In the genomic region with DNA sequence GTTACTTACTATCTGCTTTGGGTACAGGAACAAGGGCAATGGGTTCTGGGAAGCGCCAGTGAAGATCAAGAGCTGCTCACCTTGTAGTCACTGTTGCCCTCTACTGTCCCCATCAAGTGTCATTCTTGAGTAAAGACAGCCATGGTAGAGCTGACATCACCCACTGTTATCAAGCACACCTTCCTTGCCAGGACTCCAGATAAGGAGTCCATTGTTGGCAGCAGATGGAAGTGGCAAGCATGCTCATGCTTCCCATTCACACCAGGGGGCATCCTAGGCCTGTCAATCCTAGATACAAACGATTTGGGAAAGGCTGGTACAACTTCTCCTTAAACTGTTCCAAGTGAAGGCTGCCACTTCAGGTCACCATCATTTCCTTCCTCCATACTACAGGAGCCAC, we compare ENCODE assay signal across 8 mouse cellular contexts. TPM values are rescaled to one million over a fixed set of nuclear protein-coding genes. Genes with fewer than 3 reads are reported as not detected.
A peak's percentile ranks its signal among the peaks of the same experiment; 100 is the strongest.
DNase-seq lines count a peak whose midpoint lies in the region; ATAC-seq and TF ChIP-seq lines count a peak whose summit lies in the region.

No protein-coding gene starts in this region.

- H3K4me1 ChIP-seq in forebrain, postnatal 0 days (ENCODE audit: insufficient read depth), result no peaks in the 10 kb centered on the region
- no peaks in the 10 kb centered on the region for H3K4me1 ChIP-seq in forebrain, embryonic 16.5 days (replicated peaks; ENCODE audit: control insufficient read depth, insufficient read depth, low read length)
- peaks cover 2 to 9% of the 10 kb centered on the region in 2 experiments; a peak in 2 of 4 replicates for H3K4me1 ChIP-seq in MEL (ENCODE audit: control insufficient read depth in 1 of 2, insufficient read depth in 2 of 2, low read length in 2 of 2)
- H3K4me1 ChIP-seq in liver, adult 2 months (ENCODE audit: control insufficient read depth, insufficient read depth, low read length), result peaks cover 6% of the 10 kb centered on the region; the same call in 1 of the 2 replicates

- H3K9ac ChIP-seq in forebrain, postnatal 0 days, result no peak overlapping the region
- H3K9ac ChIP-seq in forebrain, embryonic 16.5 days (replicated peaks; ENCODE audit: low read depth, low read length), result no peak overlapping the region
- H3K9ac ChIP-seq in MEL (ENCODE audit: control insufficient read depth, low read depth, low read length, poor library complexity, severe bottlenecking), result no peak overlapping the region
- no peak overlapping the region for H3K9ac ChIP-seq in liver, adult 2 months (ENCODE audit: low read depth, low read length)

- no peak overlapping the region for H3K4me3 ChIP-seq in forebrain, postnatal 0 days (ENCODE audit: low read depth, low read length)
- H3K4me3 ChIP-seq in forebrain, embryonic 16.5 days (replicated peaks; ENCODE audit: low read length), result no peak overlapping the region
- no peak overlapping the region for H3K4me3 ChIP-seq in MEL (ENCODE audit: control insufficient read depth in 1 of 2, insufficient read depth in 1 of 2, low read depth in 2 of 2, low read length in 2 of 2)
- H3K4me3 ChIP-seq in liver, adult 2 months (ENCODE audit: insufficient read depth, low read depth, low read length), result no peak overlapping the region

- H3K9me3 ChIP-seq in forebrain, postnatal 0 days (ENCODE audit: low read length), result no peaks in the 10 kb centered on the region
- peaks cover 4% of the 10 kb centered on the region; the same call in 1 of the 2 replicates for H3K9me3 ChIP-seq in forebrain, embryonic 16.5 days (ENCODE audit: control insufficient read depth, low read length)
- no peaks in the 10 kb centered on the region for H3K9me3 ChIP-seq in MEL (replicated peaks; ENCODE audit: insufficient read depth, low read length)

- TF ChIP-seq EP300 in MEL (IDR thresholded peaks at IDR 0.05; ENCODE audit: low read depth in 1 of 2, low read length in 2 of 2), result peak in 1 of 2 experiments; percentile 49; a peak in 1 of 4 replicates

- H3K4me2 ChIP-seq in forebrain, postnatal 0 days (ENCODE audit: low read depth), result no peak overlapping the region
- H3K4me2 ChIP-seq in forebrain, embryonic 16.5 days (ENCODE audit: low read length), result no peak overlapping the region

- TF ChIP-seq POLR2A in MEL (IDR thresholded peaks at IDR 0.05; ENCODE audit: control insufficient read depth in 1 of 2, insufficient read depth in 1 of 2, low read depth in 1 of 2, low read length in 2 of 2, poor library complexity in 1 of 2), result no peak
- no peak for TF ChIP-seq POLR2A in liver, adult 2 months (IDR thresholded peaks at IDR 0.05; ENCODE audit: extremely low read depth, insufficient read depth, low read length)

- H3K27ac ChIP-seq in forebrain, postnatal 0 days (ENCODE audit: low read depth, low read length), result no peak overlapping the region
- no peak overlapping the region for H3K27ac ChIP-seq in forebrain, embryonic 16.5 days (ENCODE audit: low read length)
- no peak overlapping the region for H3K27ac ChIP-seq in MEL (ENCODE audit: control insufficient read depth, low read depth, low read length)
- H3K27ac ChIP-seq in liver, adult 2 months (replicated peaks; ENCODE audit: insufficient read depth, low read depth, low read length), result no peak overlapping the region

- H3K27me3 ChIP-seq in forebrain, postnatal 0 days (ENCODE audit: insufficient read depth, low read length), result no peaks in the 10 kb centered on the region
- H3K27me3 ChIP-seq in forebrain, embryonic 16.5 days (replicated peaks; ENCODE audit: control insufficient read depth, insufficient read depth, low read length), result no peaks in the 10 kb centered on the region
- H3K27me3 ChIP-seq in MEL (ENCODE audit: control insufficient read depth in 1 of 2, insufficient read depth in 2 of 2, low read length in 2 of 2), result no peaks in the 10 kb centered on the region
- H3K27me3 ChIP-seq in liver, adult 2 months (ENCODE audit: control insufficient read depth, insufficient read depth, low read length), result no peaks in the 10 kb centered on the region
- H3K27me3 ChIP-seq in splenic B cell, adult 2 months (ENCODE audit: control insufficient read depth, insufficient read depth, low read length, poor library complexity, severe bottlenecking), result no peaks in the 10 kb centered on the region

- H3K79me2 ChIP-seq in MEL (ENCODE audit: control insufficient read depth, insufficient read depth, low read length, poor library complexity), result no peaks in the 10 kb centered on the region
- no peaks in the 10 kb centered on the region for H3K79me2 ChIP-seq in liver, adult 2 months (ENCODE audit: control insufficient read depth, insufficient read depth, low read length)

- TF ChIP-seq RAD21 in MEL (IDR thresholded peaks at IDR 0.05; ENCODE audit: low read depth, low read length), result peak; percentile 57

- TF ChIP-seq CTCF in forebrain, postnatal 0 days (IDR thresholded peaks at IDR 0.05; ENCODE audit: low read depth), result peak; percentile 66
- TF ChIP-seq CTCF in MEL (IDR thresholded peaks at IDR 0.05 in 2 of 3, conservative IDR thresholded peaks at IDR 0.05 in 1 of 3; ENCODE audit: control insufficient read depth in 1 of 3, insufficient read depth in 1 of 3, low read depth in 2 of 3, low read length in 3 of 3, poor library complexity in 1 of 3, severe bottlenecking in 1 of 3), result peak; percentile 19 to 66 (median 27); a peak in 4 of 6 replicates
- peak; percentile 73 for TF ChIP-seq CTCF in liver, adult 2 months (IDR thresholded peaks at IDR 0.05; ENCODE audit: low read depth, low read length)

- WGBS in forebrain, postnatal 0 days, result 59% methylated on average over 2 of the region's 2 CpGs
- 67% methylated on average over 2 of the region's 2 CpGs for WGBS in forebrain, embryonic 16.5 days
- WGBS in liver, adult 2 months, result 38% methylated on average over 2 of the region's 2 CpGs

- peaks cover 41% of the 10 kb centered on the region for H3K36me3 ChIP-seq in forebrain, postnatal 0 days (ENCODE audit: insufficient read depth)
- peaks cover 31% of the 10 kb centered on the region for H3K36me3 ChIP-seq in forebrain, embryonic 16.5 days (ENCODE audit: control insufficient read depth, insufficient read depth)
- H3K36me3 ChIP-seq in MEL (ENCODE audit: control insufficient read depth in 1 of 2, insufficient read depth in 2 of 2, low read length in 2 of 2), result peaks cover 2 to 9% of the 10 kb centered on the region in 2 experiments; a peak in 3 of 4 replicates
- peaks cover 8% of the 10 kb centered on the region for H3K36me3 ChIP-seq in liver, adult 2 months (ENCODE audit: control insufficient read depth, insufficient read depth, low read length)
- peaks cover 1% of the 10 kb centered on the region; the same call in 1 of the 2 replicates for H3K36me3 ChIP-seq in splenic B cell, adult 2 months (ENCODE audit: control insufficient read depth, insufficient read depth, low read length, poor library complexity, severe bottlenecking)

- DNase-seq in forebrain, postnatal 0 days, result peak; percentile 55
- DNase-seq in MEL (ENCODE audit: low read depth, low spot score), result peak; percentile 72
- DNase-seq in liver, adult 2 months (ENCODE audit: extremely low read depth, low read depth, low spot score), result peak; percentile 86
- DNase-seq in splenic B cell, adult 2 months (ENCODE audit: low read depth, low spot score), result peak; percentile 31
- no peak for DNase-seq in frontal cortex, postnatal 36 days (ENCODE audit: low spot score in 2 of 2)

- peak; percentile 27 for ATAC-seq in forebrain, postnatal 0 days
- ATAC-seq in forebrain, embryonic 16.5 days, result no peak
- peak; percentile 51; the same call in 1 of the 2 replicates for ATAC-seq in erythroid progenitor cell, adult 5-6 weeks (replicated peaks; ENCODE audit: low FRiP score, poor library complexity, severe bottlenecking)
- ATAC-seq in cerebellum, adult (ENCODE audit: insufficient number of reproducible peaks, low FRiP score, low TSS enrichment), result no peak

RNA-seq across cellular contexts. Expression of gene Rab11b, which starts 14.3 kb away (rescaled TPM):
- total RNA-seq in forebrain, postnatal 0 days (2014; rRNA removed), result 78.1 and 106 TPM in 2 replicates
- 527 and 560 TPM in 2 replicates for polyA plus RNA-seq in forebrain, postnatal 0 days (2015; fragmentation: Nextera tagmentation; extraction: Ambion mirVana)
- 411 and 469 TPM in 2 replicates for polyA plus RNA-seq in forebrain, embryonic 16.5 days (2015; fragmentation: Nextera tagmentation; extraction: Ambion mirVana)
- total RNA-seq in MEL (2012; rRNA removed), result 24.0 and 26.3 TPM in 2 replicates
- 100 to 1,000 TPM in 1 of 2 experiments, not detected in 1; 105 TPM for polyA plus RNA-seq in MEL (2012; ENCODE audit: insufficient read depth in 1 of 2, insufficient read length in 2 of 2, low read depth in 1 of 2, low replicate concordance in 2 of 2, missing spikeins in 1 of 2)
- 59.1 and 87.6 TPM in 2 replicates for total RNA-seq in erythroid progenitor cell, adult 5-6 weeks (2015; ENCODE audit: low replicate concordance)
- 42.6 and 46.8 TPM in 2 replicates for total RNA-seq in erythroid progenitor cell, adult 5-6 weeks (2017; ENCODE audit: low replicate concordance)
- total RNA-seq in liver, adult 2 months (2014; rRNA removed), result 23.3 and 45.2 TPM in 2 replicates
- polyA plus RNA-seq in liver, adult 2 months (2012; rRNA removed), result 168 and 177 TPM in 2 replicates

RNA-seq across cellular contexts. Expression of gene March2, which starts 27.5 kb away (rescaled TPM):
- 96.5 and 102 TPM in 2 replicates for total RNA-seq in forebrain, postnatal 0 days (2014; rRNA removed)
- polyA plus RNA-seq in forebrain, postnatal 0 days (2015; fragmentation: Nextera tagmentation; extraction: Ambion mirVana), result 72.5 and 77.6 TPM in 2 replicates
- polyA plus RNA-seq in forebrain, embryonic 16.5 days (2015; fragmentation: Nextera tagmentation; extraction: Ambion mirVana), result 73.0 and 77.8 TPM in 2 replicates
- 7.2 and 10.9 TPM in 2 replicates for total RNA-seq in MEL (2012; rRNA removed)
- polyA plus RNA-seq in MEL (2012; ENCODE audit: insufficient read depth in 1 of 2, insufficient read length in 2 of 2, low read depth in 1 of 2, low replicate concordance in 2 of 2, missing spikeins in 1 of 2), result 10 to 100 TPM in 1 of 2 experiments, not detected in 1; 18.8 TPM
- 409 and 494 TPM in 2 replicates for total RNA-seq in erythroid progenitor cell, adult 5-6 weeks (2015; ENCODE audit: low replicate concordance)
- 312 and 414 TPM in 2 replicates for total RNA-seq in erythroid progenitor cell, adult 5-6 weeks (2017; ENCODE audit: low replicate concordance)
- 65.1 and 71.2 TPM in 2 replicates for total RNA-seq in liver, adult 2 months (2014; rRNA removed)
- 92.3 and 94.0 TPM in 2 replicates for polyA plus RNA-seq in liver, adult 2 months (2012; rRNA removed)

RNA-seq across cellular contexts. Expression of gene Angptl4, which starts 35.6 kb away (rescaled TPM):
- 13.2 and 17.2 TPM in 2 replicates for total RNA-seq in forebrain, postnatal 0 days (2014; rRNA removed)
- 24.4 and 25.2 TPM in 2 replicates for polyA plus RNA-seq in forebrain, postnatal 0 days (2015; fragmentation: Nextera tagmentation; extraction: Ambion mirVana)
- polyA plus RNA-seq in forebrain, embryonic 16.5 days (2015; fragmentation: Nextera tagmentation; extraction: Ambion mirVana), result 15.5 and 16.2 TPM in 2 replicates
- 11.7 and 13.5 TPM in 2 replicates for total RNA-seq in MEL (2012; rRNA removed)
- 10 to 100 TPM in 1 of 2 experiments, not detected in 1; 15.8 TPM for polyA plus RNA-seq in MEL (2012; ENCODE audit: insufficient read depth in 1 of 2, insufficient read length in 2 of 2, low read depth in 1 of 2, low replicate concordance in 2 of 2, missing spikeins in 1 of 2)
- total RNA-seq in erythroid progenitor cell, adult 5-6 weeks (2015; ENCODE audit: low replicate concordance), result 0.36 and 0.84 TPM in 2 replicates
- 0.77 TPM in 1 of 2 replicates, not detected in the other for total RNA-seq in erythroid progenitor cell, adult 5-6 weeks (2017; ENCODE audit: low replicate concordance)
- 129 and 142 TPM in 2 replicates for total RNA-seq in liver, adult 2 months (2014; rRNA removed)
- polyA plus RNA-seq in liver, adult 2 months (2012; rRNA removed), result 28.1 and 49.5 TPM in 2 replicates

RNA-seq across cellular contexts. Expression of gene Hnrnpm, which starts 59.4 kb away (rescaled TPM):
- total RNA-seq in forebrain, postnatal 0 days (2014; rRNA removed), result 73.6 and 87.1 TPM in 2 replicates
- 135 and 151 TPM in 2 replicates for polyA plus RNA-seq in forebrain, postnatal 0 days (2015; fragmentation: Nextera tagmentation; extraction: Ambion mirVana)
- 255 and 258 TPM in 2 replicates for polyA plus RNA-seq in forebrain, embryonic 16.5 days (2015; fragmentation: Nextera tagmentation; extraction: Ambion mirVana)
- total RNA-seq in MEL (2012; rRNA removed), result 203 and 224 TPM in 2 replicates
- polyA plus RNA-seq in MEL (2012; ENCODE audit: insufficient read depth in 1 of 2, insufficient read length in 2 of 2, low read depth in 1 of 2, low replicate concordance in 2 of 2, missing spikeins in 1 of 2), result 100 to 1,000 TPM; 420 to 473 TPM
- 585 and 697 TPM in 2 replicates for total RNA-seq in erythroid progenitor cell, adult 5-6 weeks (2015; ENCODE audit: low replicate concordance)
- total RNA-seq in erythroid progenitor cell, adult 5-6 weeks (2017; ENCODE audit: low replicate concordance), result 520 and 703 TPM in 2 replicates
- 49.9 and 53.7 TPM in 2 replicates for total RNA-seq in liver, adult 2 months (2014; rRNA removed)
- 28.0 and 33.6 TPM in 2 replicates for polyA plus RNA-seq in liver, adult 2 months (2012; rRNA removed)

Comparison
In these comparisons a context has a peak if more than half of its experiments do, and no peak if none do; other contexts are left out.
1. ATAC-seq: peak in forebrain, postnatal 0 days (single experiment) and erythroid progenitor cell, adult 5-6 weeks (single experiment); none in forebrain, embryonic 16.5 days (single experiment) and cerebellum, adult (single experiment).
2. DNase-seq: peak in forebrain, postnatal 0 days (single experiment), MEL (single experiment), liver, adult 2 months (single experiment) and splenic B cell, adult 2 months (single experiment); none in frontal cortex, postnatal 36 days (0 of 2).
3. Peak in every context shown above with its lines, with median percentiles within 50 percentile points of each other: CTCF ChIP-seq.